Mouse (Mus musculus): ENCODE measurements around the gene Celsr1. TPM values are rescaled to one million over a fixed set of nuclear protein-coding genes. Genes with fewer than 3 reads are reported as not detected.

Gene Celsr1
- 2.2 and 2.4 TPM in 2 replicates for polyA plus RNA-seq (2012; rRNA removed)

- Histone ChIP-seq H3K27ac (ENCODE audit: insufficient read depth, low read length) (no peak within 1 kb of the TSS), H3K4me1 (ENCODE audit: control insufficient read depth, insufficient read depth, low read length) (peaks cover 2% of the 10 kb centered on the region; the same call in 1 of the 2 replicates), H3K4me3 (ENCODE audit: insufficient read depth, low read length) (no peak within 1 kb of the TSS; the same call in 1 of the 2 replicates)
- TF ChIP-seq CTCF (IDR thresholded peaks at IDR 0.05; ENCODE audit: extremely low read depth, insufficient read depth, low read length) (no peak), POLR2A (IDR thresholded peaks at IDR 0.05; ENCODE audit: extremely low read depth, insufficient read depth, low read length) (no peak)
Measured at GRCm38 (mm10) chr15:86033191-86033841, at the start of gene Celsr1. Celsr1 (minus strand) TSS chr15:86033777.

GRCm38 (mm10) chr15:86083261-86083741 lies 49.7 kb upstream of the Celsr1 start:
- H3K4me1 ChIP-seq (ENCODE audit: control insufficient read depth, insufficient read depth, low read length) = peaks cover 31% of the 10 kb centered on the region
- peak overlapping the region; percentile 17 for H3K27ac ChIP-seq (ENCODE audit: insufficient read depth, low read length)
- H3K4me3 ChIP-seq (ENCODE audit: insufficient read depth, low read length) = no peak overlapping the region
- TF ChIP-seq POLR2A (IDR thresholded peaks at IDR 0.05; ENCODE audit: extremely low read depth, insufficient read depth, low read length) (no peak), CTCF (IDR thresholded peaks at IDR 0.05; ENCODE audit: extremely low read depth, insufficient read depth, low read length) (no peak)

GRCm38 (mm10) chr15:86082551-86082961 lies 49.0 kb upstream of the Celsr1 start:
- Histone ChIP-seq H3K4me1 (ENCODE audit: control insufficient read depth, insufficient read depth, low read length) (peaks cover 31% of the 10 kb centered on the region), H3K27ac (ENCODE audit: insufficient read depth, low read length) (no peak overlapping the region), H3K4me3 (ENCODE audit: insufficient read depth, low read length) (no peak overlapping the region)
- TF ChIP-seq POLR2A (IDR thresholded peaks at IDR 0.05; ENCODE audit: extremely low read depth, insufficient read depth, low read length) = no peak
- TF ChIP-seq CTCF (IDR thresholded peaks at IDR 0.05; ENCODE audit: extremely low read depth, insufficient read depth, low read length) = no peak

GRCm38 (mm10) chr15:86081654-86082053 lies 48.1 kb upstream of the Celsr1 start:
- no peak overlapping the region for H3K27ac ChIP-seq (ENCODE audit: insufficient read depth, low read length)
- H3K4me1 ChIP-seq (ENCODE audit: control insufficient read depth, insufficient read depth, low read length) = peaks cover 31% of the 10 kb centered on the region
- no peak overlapping the region for H3K4me3 ChIP-seq (ENCODE audit: insufficient read depth, low read length)
- TF ChIP-seq POLR2A (IDR thresholded peaks at IDR 0.05; ENCODE audit: extremely low read depth, insufficient read depth, low read length) = no peak
- no peak for TF ChIP-seq CTCF (IDR thresholded peaks at IDR 0.05; ENCODE audit: extremely low read depth, insufficient read depth, low read length)

GRCm38 (mm10) chr15:86080408-86080807 lies 46.8 kb upstream of the Celsr1 start:
- no peak for TF ChIP-seq CTCF (IDR thresholded peaks at IDR 0.05; ENCODE audit: extremely low read depth, insufficient read depth, low read length)
- no peak for TF ChIP-seq POLR2A (IDR thresholded peaks at IDR 0.05; ENCODE audit: extremely low read depth, insufficient read depth, low read length)
- Histone ChIP-seq H3K4me3 (ENCODE audit: insufficient read depth, low read length) (no peak overlapping the region), H3K27ac (ENCODE audit: insufficient read depth, low read length) (no peak overlapping the region), H3K4me1 (ENCODE audit: control insufficient read depth, insufficient read depth, low read length) (peaks cover 28% of the 10 kb centered on the region)

- no peak for TF ChIP-seq CTCF (IDR thresholded peaks at IDR 0.05; ENCODE audit: extremely low read depth, insufficient read depth, low read length)
- TF ChIP-seq POLR2A (IDR thresholded peaks at IDR 0.05; ENCODE audit: extremely low read depth, insufficient read depth, low read length) = no peak
- Histone ChIP-seq H3K4me3 (ENCODE audit: insufficient read depth, low read length) (no peak overlapping the region), H3K4me1 (ENCODE audit: control insufficient read depth, insufficient read depth, low read length) (peaks cover 28% of the 10 kb centered on the region), H3K27ac (ENCODE audit: insufficient read depth, low read length) (no peak overlapping the region)
Measured at GRCm38 (mm10) chr15:86079876-86080275, 46.3 kb upstream of the Celsr1 start.

GRCm38 (mm10) chr15:86079467-86079866 lies 45.9 kb upstream of the Celsr1 start:
- TF ChIP-seq CTCF (IDR thresholded peaks at IDR 0.05; ENCODE audit: extremely low read depth, insufficient read depth, low read length) (no peak), POLR2A (IDR thresholded peaks at IDR 0.05; ENCODE audit: extremely low read depth, insufficient read depth, low read length) (no peak)
- no peak overlapping the region for H3K4me3 ChIP-seq (ENCODE audit: insufficient read depth, low read length)
- H3K4me1 ChIP-seq (ENCODE audit: control insufficient read depth, insufficient read depth, low read length) = peaks cover 26% of the 10 kb centered on the region
- H3K27ac ChIP-seq (ENCODE audit: insufficient read depth, low read length) = no peak overlapping the region

GRCm38 (mm10) chr15:86078481-86079216 lies 45.1 kb upstream of the Celsr1 start:
- no peak overlapping the region for H3K27ac ChIP-seq (ENCODE audit: insufficient read depth, low read length)
- no peak for TF ChIP-seq POLR2A (IDR thresholded peaks at IDR 0.05; ENCODE audit: extremely low read depth, insufficient read depth, low read length)
- no peak for TF ChIP-seq CTCF (IDR thresholded peaks at IDR 0.05; ENCODE audit: extremely low read depth, insufficient read depth, low read length)
- peaks cover 26% of the 10 kb centered on the region for H3K4me1 ChIP-seq (ENCODE audit: control insufficient read depth, insufficient read depth, low read length)
- H3K4me3 ChIP-seq (ENCODE audit: insufficient read depth, low read length) = no peak overlapping the region

GRCm38 (mm10) chr15:86077934-86078333 lies 44.4 kb upstream of the Celsr1 start:
- TF ChIP-seq POLR2A (IDR thresholded peaks at IDR 0.05; ENCODE audit: extremely low read depth, insufficient read depth, low read length) (no peak), CTCF (IDR thresholded peaks at IDR 0.05; ENCODE audit: extremely low read depth, insufficient read depth, low read length) (no peak)
- Histone ChIP-seq H3K27ac (ENCODE audit: insufficient read depth, low read length) (no peak overlapping the region), H3K4me3 (ENCODE audit: insufficient read depth, low read length) (no peak overlapping the region), H3K4me1 (ENCODE audit: control insufficient read depth, insufficient read depth, low read length) (peaks cover 20% of the 10 kb centered on the region)

Data from cortical plate, adult 2 months (tissue).